Mouse (Mus musculus) c-Kit-positive CD71-negative TER-119-negative erythroid progenitor cells, embryonic 14.5 days (primary cell): ENCODE measurements at regions not wholly inside any gene's neighbourhood (a gene's known extent, or its start where the extent isn't known, plus 50 kb on each side); places are given as distances from the start of the nearest gene placed in this dataset.
"Not testable (repeated sequence)": the region's sequence is repeated elsewhere in the genome, so short reads cannot be mapped to it uniquely, and the experiment has no call there.

Experiments used
- DNase-seq: peaks from one replicate; pipeline ENCODE4 v3.0.0-alpha.2; 2013; ENCODE audit warnings: low read depth

DNA sequence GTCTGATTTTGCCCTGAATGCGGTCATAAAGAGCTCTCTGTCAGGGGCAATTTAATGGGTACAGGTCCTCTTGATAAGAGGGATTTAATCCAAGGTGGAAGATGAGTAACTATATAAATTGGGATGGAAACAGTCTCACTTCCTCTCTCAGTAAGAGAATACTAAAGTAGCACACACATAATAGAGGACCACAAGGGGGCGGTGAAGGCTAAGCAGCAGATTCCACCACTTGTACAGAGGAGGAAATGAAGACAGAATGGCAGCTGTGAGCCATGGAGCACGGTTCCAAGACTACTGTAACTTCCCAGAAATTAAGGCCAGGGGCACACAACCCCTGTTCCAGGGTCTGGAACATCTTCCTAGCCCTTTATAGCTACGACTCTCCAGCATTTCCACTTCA lies 262.6 kb upstream of the Ywhaq start:
- DNase-seq = not testable (repeated sequence)

DNA sequence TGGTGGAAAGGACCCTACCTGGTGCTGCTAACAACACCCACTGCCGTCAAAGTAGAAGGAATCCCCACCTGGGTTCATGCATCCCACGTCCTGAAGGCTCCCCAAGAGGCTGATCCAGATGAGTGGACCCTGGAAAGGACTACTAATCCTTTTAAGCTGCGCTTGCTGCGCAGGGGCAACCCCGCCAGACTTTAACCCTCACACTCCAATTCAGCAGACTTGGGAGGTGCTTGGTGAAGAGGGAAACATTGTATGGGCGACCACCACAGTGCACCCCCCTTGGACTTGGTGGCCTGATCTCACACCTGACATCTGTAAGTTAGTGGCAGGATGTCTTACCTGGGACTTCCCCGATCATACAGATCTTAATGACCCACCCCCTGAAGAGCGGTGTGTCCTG lies 231.9 kb upstream of the Ywhaq start:
- DNase-seq = not testable (repeated sequence)

DNA sequence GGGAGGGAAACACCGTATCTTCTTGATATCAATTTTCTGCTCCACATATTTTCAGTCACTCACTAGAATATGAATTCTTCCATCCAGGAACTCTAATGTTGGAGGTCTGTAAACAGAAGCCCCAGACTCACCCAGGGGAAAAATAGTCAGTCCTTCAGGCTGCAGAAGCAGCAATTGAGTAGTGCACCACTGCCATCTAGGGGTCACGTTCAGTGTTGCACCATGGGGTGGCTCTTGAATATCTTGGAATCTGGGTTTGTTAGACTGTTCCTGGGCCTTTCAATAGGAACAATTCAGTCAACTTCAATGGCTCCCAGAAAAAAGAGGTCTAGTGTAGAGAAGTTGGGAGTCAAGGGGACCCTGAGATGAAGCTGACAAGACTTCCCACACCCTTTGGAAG lies 196.3 kb upstream of the Ywhaq start:
- not testable (repeated sequence) for DNase-seq

DNA sequence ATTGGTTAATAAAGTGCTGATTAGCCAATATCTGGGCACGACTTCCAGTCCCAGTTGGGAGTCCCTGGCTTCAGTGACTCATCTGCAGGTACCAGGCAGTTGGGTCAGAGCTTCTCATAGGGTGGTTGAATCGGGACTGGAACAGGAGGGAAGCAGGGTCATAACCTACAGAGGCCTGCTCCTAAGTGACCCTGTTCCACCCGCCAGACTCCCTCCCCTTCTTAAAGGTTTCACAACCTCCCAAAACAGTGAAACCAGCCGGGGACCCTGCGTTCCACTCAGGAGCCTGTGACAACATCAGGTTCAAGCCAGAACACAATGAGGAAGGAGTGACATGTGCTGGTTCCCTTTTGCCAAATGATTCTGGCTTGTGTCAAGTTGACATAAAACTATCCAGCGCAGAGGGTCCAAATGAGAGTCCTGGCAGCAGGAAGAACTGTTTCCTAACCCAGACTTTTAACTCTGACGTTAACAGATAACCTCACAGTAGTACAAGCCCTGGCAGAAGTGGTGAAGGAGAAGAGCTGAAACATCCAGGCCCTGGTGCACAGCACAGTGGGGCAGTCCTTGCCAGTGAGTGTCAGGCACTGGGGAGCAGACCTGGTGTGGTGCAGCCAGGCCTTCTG lies 151.1 kb upstream of the Ywhaq start:
- no peak for DNase-seq

DNA sequence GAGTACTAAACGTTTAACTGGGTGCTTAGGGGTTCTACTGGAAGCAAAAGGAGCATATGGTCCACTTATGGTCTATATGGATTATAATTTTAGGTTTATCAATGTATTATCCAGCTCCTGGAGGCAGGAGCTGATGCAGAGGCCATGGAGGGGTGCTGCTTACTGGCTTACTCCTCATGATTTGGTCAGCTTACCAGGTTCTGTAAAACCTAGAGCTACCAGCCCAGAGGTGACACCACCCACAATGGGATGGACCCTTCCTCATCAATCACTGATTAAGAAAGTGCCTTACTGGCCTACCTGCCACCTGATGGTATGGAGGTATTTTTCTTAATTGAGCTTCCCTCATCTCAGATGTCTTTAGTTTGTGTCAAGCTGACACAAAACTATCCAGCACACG lies 126.5 kb upstream of the Ywhaq start:
- DNase-seq = not testable (repeated sequence)

DNA sequence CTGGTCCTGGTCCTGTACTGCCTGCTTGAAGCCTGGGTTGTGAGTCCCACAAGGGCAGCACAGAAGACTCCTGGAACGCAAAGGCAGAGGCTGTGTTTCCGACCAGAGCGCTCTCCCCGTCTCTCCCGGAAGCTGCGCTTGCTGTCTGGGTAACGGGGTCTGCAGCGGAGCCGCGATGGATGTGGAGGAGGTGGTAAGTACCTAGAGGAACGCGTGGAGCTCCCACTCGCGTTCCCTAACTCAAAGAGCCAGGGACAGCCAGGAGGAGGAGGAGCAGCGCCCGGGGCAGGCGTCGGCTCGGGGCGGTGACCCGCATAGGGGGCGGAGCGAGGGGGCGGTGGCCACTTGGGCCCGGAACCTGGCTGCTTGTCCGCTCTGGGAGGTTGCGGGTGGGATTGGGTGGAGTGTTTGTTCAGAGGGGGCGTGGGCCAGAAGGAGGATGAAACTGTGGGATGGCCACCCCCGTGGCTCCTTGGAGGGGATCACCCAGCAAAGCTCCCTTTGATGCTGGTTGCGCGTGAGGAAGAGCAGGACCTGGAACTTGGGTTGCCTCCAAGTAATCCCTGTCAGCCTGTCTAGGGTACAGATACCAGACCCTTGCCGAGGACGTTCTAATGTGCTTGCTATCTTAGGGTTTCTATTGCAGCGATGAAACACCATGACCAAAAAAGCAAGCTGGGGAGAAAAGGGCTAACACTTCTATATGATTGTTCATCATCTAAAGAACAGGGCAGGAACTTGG lies 125.9 kb upstream of the Ywhaq start:
- DNase-seq = peak; percentile 49

DNA sequence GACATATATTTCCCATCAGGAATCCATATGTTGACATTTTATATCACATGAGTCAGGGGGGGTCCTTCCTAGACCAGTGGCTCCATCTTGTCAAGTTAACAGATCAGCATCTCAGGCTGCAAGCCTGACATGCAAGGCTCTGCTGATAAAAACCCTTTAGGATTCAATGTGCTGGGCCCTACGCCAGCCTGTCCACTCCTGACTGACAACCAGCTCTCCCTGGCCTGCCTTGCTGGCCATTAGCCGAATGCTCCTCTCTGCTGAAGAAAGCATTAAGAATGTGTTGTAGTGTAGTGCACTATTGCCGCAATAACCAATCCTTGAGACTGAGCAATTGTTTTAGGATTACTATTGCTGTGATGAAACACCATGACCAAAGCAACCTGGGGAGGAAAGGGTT lies 114.3 kb upstream of the Ywhaq start:
- no peak for DNase-seq

DNA sequence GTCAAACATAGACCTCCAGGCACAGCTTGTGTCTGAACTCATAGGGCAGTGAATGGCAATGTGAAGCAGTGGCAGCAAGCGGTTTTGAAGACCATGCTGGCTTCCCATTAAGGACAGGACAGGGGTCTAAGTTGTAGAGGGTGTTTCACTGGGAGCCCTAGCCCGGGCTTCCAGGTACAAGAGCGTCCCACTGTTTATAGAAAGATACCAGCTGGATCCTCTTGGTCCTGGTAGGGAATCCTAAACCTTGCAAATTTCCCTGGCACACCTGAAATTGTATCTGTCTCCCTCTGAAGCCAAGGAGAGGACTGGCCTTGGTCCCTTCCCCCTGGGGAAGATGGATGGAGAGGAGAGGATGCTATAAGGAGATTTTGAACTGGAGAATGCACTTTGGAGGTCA lies 111.9 kb upstream of the Ywhaq start:
- not testable (repeated sequence) for DNase-seq

DNA sequence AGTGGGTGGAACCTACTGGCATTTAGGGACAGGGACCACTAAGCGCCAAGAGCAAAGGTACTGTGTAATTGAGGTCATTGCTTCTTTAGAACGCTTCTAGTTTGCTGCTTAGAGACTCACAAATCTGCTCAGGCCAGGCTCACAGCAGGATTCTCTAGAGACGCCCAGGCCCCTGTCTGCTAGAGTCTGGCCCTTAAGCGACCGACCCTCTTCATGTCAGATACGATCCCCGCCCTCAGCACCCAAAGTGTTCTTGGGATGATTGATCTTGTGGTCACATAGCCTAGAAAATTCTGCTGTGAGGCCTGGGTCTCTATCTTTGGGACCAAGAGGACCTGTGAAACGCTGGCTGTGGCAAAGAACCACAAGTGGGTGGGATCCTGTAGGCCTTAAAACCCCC lies 109.9 kb upstream of the Ywhaq start:
- DNase-seq = not testable (repeated sequence)

DNA sequence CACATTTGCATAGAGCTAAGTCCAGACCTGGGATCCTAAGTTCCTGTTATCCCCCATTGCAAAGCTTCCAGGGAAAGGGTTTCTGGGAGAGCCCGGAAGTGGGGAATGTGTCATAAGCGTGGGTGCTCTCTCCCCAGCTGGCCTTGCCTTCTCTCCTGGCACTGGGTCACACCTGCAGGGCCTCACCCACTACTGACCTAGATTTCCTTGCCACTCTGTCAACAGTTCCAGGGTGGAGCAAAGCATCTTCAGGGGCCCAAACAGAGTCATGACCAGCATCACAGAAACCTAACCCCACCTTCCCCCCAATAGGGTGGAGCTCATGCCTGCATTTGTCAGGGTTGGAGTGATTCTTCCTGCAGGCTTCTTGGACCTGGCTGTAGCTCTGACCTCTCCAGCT lies 109.5 kb upstream of the Ywhaq start:
- DNase-seq = not testable (repeated sequence)

DNA sequence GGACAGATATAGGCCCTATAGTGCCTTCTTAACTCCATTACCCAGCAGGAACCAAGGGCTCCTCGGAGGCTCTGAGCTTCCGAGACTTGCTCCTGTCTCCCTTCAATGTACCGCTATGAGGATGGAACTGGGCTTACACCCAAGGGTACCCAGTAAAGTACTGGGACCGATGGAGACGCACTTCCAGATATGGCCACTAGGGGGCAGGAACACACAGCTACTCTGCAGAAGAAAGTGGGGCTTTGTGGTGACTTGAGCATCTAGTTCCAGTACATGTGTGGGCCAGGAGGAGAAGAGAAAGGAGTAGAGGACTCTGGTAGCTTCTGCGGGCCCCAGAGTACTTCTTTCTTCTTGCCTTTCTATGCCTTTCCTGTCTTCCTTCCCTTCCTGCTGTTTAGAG lies 108.1 kb upstream of the Ywhaq start:
- not testable (repeated sequence) for DNase-seq

DNA sequence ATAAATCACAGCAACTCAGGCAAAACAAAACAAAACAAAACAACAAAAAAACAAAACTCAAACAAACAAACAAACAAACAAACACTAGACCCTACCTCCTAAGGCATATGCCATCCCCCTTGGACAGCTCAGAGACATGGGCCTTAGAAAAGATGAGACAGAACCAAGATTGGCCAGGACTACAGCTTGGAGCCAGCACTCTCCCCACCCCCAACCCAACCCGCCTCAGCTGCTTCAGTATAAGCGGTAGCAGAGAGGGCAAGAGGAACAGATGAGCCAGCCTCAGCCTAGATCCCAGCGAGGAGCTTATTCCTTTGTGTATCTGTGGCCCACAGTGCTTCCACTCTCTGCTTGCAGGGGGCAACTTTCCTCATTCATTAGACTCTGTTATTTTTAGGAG lies 105.2 kb upstream of the Ywhaq start:
- DNase-seq = no peak

DNA sequence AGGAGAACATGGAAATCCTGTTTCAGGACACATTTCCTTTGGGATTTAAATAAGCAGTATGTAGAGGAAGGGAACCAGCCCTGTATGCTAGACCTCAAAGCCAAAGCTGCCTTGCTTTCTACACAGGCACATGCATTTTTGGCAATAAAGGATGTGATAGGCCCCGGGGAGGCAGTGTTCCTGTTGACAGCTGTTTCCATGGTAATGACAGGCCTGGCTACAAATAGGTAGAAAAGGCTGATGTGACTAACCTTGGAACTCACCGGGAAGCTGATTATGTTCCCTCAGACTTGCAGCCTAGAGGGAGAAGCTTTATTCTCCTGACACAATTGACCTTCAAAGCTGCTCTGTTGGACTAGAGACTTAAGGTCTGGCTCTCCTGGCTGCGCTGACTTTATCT lies 101.6 kb upstream of the Ywhaq start:
- no peak for DNase-seq

DNA sequence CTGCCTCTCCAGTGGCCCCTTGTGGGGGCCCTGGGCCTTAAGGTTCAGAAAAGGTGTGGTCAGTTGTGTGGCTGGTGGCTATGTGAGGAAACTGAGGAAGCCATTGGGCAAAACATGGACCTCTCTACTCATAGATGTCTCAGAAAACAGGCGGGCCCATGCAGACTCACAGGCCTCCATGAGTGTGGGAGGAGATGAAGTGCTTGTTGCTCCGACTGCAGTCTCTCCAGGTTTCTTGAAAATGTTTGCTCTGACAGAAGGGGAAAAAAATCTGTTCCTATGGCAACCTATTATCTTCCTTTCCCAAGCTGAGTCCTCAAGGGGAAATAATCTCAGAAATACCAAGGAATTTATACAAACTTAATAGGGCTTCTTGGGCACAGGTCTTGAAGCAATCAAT lies 95.3 kb upstream of the Ywhaq start:
- DNase-seq = no peak

DNA sequence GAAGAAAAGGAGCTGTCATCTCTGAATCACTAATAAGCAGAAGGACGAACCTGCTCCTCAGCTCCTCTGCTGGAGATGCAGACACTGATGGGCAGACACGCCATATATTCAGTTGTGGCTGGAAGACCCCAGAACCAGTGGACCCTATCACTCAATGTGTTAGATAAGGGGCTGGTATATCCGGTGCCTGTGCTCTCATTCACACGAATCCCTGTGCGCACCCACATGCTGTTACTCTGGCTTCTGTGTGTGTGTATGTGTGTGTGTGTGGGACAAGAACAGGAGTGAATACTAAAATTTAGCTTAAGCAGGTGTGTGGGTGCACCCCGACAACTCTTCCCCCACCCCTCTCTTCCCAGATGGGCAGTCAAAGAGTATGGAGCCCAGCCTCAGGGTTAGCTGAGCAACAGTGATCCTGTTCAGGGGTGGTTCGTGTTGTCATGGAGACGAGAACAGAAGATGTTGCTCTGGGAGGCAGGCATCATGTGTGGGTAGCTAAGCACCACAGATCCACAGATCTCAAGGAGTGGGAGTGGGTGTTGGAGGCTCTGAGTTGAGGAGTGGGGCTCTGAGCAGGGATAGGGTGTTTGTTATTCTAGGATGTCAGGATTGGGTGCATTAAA lies 93.7 kb upstream of the Ywhaq start:
- no peak for DNase-seq

DNA sequence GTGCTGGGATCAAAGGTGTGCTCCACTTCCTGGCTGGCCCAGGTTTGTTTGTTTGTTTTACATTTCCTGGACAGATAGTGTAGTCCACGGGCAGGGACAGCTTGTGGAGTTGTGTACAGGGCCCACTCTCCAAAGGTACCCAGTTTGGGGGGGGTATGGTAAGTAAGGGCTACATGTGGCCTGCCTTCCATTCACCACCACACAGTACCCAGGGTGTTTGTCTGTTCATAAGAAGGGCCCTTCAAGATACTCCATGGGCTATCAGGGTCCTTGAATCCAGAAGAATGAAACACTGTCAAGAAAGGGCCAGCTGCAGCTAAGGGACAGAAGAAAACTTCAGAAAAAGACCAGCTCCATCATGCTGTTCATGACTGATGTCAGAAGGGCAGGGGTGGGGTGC lies 89.6 kb upstream of the Ywhaq start:
- DNase-seq = no peak

DNA sequence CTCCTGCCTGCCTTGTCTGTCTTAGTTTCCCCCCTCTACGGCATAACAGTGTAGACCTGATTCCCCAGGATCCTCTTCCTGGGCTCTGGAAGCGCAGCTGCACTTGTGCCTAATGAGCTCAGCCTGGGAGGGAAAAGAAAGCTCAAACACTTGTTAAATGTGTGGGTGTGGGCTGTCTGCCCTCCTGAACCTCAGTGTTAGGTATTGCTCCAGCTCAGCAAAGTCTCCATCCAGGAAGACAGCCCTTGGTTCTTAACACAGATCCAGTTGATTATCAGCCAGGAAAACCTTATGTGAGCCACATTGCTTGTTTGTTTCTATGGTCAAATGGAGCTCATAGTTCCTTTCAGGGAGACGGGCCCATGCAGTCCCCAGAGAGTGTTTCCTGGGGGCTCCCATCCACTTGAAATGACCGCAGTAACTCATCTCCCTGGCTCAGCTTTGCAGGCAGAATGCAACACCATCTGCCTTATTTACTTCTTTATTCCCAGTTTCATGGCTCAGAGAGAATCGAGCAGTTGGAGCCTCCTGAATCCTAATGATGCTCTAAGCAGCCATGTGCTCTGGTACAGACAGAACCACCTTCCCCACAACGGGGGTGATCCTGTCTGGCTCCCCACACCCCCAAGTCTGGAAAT lies 88.4 kb upstream of the Ywhaq start:
- no peak for DNase-seq

DNA sequence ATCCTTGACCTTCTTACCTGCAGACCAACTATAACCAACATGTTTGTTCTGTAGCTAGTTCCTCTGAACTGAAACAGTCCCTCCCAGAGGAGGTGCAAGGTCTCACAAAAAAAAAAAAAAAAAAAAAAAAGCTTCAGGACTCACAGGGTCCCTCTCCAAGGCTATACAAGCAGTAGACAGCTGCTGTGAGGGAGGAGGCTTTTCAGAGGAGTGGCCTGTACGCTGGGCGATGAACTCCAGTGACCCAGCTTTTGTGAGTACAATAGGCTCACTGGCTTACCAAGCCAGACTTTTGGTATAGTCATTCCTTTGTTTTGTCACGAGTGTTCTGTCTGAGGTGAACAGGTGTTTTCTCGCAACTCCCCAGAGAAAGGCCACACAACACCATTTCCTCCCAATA lies 85.8 kb upstream of the Ywhaq start:
- DNase-seq = no peak

DNA sequence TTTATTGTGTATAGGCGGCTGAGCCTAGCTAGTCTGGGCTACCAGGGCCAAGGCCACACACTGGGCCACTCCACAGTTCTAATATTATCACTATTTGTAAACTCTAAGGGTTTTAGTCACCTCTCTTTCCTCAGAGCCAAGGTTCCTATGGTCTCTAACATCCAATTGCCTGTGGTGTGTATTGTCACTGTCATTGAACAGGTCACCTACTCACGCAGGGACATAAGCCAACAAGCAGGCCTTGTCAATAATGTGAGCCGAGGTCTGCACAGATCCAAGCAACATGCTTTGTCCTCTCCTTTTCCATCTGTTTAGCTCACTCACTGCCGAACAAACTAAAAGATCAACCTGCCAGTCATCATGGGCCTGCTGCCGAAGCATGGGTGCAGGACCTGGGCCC lies 79.5 kb upstream of the Ywhaq start:
- DNase-seq = no peak

DNA sequence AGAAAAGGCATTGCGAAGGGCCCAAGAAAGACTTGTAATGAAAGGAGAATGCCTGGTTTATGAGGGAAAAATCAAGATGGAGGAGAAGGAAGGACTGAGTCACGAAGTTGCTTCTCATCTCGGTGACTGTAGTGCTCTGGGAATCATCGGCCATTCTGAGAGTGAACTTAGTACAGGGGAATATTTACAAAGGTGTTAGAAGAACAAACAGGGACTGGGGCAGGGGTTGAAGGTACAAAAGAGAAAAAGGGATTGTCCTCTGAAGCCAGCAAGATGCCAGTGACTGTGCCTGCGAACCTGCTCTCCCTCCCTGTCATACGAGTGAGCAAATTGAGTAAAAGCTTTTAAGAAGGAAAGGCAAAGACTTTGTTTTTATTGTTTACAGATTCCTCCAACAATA lies 78.1 kb upstream of the Ywhaq start:
- DNase-seq = no peak

DNA sequence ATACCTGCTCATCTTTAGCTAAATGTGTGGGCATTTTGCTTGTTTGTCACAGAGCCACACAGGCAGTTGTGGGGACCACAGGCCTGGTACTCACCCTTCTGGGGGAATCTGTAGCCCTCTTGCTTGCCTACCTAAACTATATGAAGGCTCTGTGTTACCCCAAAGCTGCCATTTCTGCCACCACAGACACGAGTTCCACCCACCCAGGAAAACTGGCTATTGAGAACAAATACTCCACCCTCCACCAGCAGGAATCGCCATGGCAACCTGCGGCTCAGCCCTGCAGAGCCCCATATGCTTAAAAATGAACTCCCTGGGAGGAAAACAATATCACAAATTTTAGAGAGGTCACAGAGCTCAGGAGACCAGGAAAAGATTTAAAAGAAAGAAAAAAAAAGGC lies 76.0 kb upstream of the Ywhaq start:
- no peak for DNase-seq

DNA sequence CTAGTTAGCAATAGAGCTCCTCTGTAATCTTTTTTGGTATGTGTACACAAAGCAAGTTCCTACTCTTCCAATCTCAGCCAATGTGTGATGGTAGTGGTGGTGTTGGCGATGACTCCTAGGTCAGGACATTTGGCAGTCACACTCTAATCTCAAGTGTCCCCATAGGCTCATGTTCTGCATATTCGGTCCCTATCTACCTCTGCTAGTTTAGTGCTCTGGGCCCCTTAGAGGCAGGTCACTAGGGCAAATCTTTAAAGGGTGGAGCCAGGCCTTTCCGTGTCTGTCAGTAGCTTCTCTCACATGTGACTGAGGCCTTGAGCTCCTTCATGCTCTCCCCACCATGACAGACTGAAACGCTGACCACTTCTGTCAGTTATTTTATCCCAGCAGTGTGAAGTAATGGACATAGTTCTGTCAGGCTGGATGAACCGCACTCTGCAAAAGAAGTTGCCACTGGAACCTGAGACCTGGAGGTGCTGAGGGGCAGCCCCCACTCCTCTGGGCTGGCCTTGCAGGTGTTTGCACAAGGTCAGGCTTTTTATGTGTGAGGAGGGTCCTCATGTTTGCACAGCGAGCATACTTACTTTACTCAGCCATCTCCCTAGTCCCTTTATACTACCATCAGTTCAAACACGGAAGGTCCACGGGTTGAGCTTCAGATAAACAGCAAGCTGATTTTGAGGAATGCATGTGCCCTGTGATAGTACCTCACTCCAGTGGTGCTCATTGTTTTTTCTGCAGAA lies 75.3 kb upstream of the Ywhaq start:
- DNase-seq = no peak
